Mouse (Mus musculus) lung, postnatal 14 days (tissue): Measurements from ENCODE around the gene Sema4f.

Experiments used
- DNase-seq: peaks from one replicate; pipeline ENCODE4 v3.0.0; 2021

The Sema4f gene

GRCm38 (mm10) chr6:82939167-82939912 is at the start of gene Sema4f:
Sema4f (minus strand) TSS chr6:82939769.
- peak; percentile 54 for DNase-seq

- no peak for DNase-seq
These were observed 47.9 kb upstream of the Sema4f start for GRCm38 (mm10) chr6:82987411-82987971.

GRCm38 (mm10) chr6:82971031-82971430 is 31.5 kb upstream of the Sema4f start:
- DNase-seq = peak; percentile 69

GRCm38 (mm10) chr6:82969249-82970084 is 29.9 kb upstream of the Sema4f start:
- DNase-seq = peak; percentile 13

- DNase-seq = no peak
These were observed 22.1 kb upstream of the Sema4f start for GRCm38 (mm10) chr6:82961664-82962063.

GRCm38 (mm10) chr6:82956553-82957251 is 17.1 kb upstream of the Sema4f start:
- DNase-seq = no peak

GRCm38 (mm10) chr6:82946651-82947050 is 7.1 kb upstream of the Sema4f start, which contains the start of gene M1ap:
M1ap (plus strand) TSS chr6:82946902.
- no peak for DNase-seq

- DNase-seq = no peak
These were observed 6.2 kb upstream of the Sema4f start for GRCm38 (mm10) chr6:82945750-82946149.

GRCm38 (mm10) chr6:82940765-82941164 is 1.2 kb upstream of the Sema4f start:
- DNase-seq = no peak

GRCm38 (mm10) chr6:82934616-82935230 is 4.8 kb downstream of the Sema4f start:
- no peak for DNase-seq

GRCm38 (mm10) chr6:82927617-82928016 is 12.0 kb downstream of the Sema4f start:
- no peak for DNase-seq

GRCm38 (mm10) chr6:82926528-82926927 is 13.0 kb downstream of the Sema4f start:
- DNase-seq = no peak

GRCm38 (mm10) chr6:82926106-82926505 is 13.5 kb downstream of the Sema4f start:
- no peak for DNase-seq

GRCm38 (mm10) chr6:82925005-82925404 is 14.6 kb downstream of the Sema4f start:
- no peak for DNase-seq

GRCm38 (mm10) chr6:82921426-82922224 is 17.9 kb downstream of the Sema4f start:
- no peak for DNase-seq

- no peak for DNase-seq
These were observed 20.0 kb downstream of the Sema4f start for GRCm38 (mm10) chr6:82919520-82919919.

- DNase-seq = no peak
These were observed 21.2 kb downstream of the Sema4f start for GRCm38 (mm10) chr6:82918371-82918770.

- peak; percentile 66 for DNase-seq
These were observed 21.8 kb downstream of the Sema4f start for GRCm38 (mm10) chr6:82917778-82918129.

GRCm38 (mm10) chr6:82917076-82917777 is 22.3 kb downstream of the Sema4f start:
- no peak for DNase-seq

GRCm38 (mm10) chr6:82916459-82916858 is 23.1 kb downstream of the Sema4f start:
- no peak for DNase-seq

GRCm38 (mm10) chr6:82915889-82916288 is 23.7 kb downstream of the Sema4f start:
- peak; percentile 79 for DNase-seq
